Mouse (Mus musculus): Measurements from ENCODE around the gene Tmem145. TPM values are rescaled to one million over a fixed set of nuclear protein-coding genes. Genes with fewer than 3 reads are reported as not detected.
"Not testable (repeated sequence)": the region's sequence is repeated elsewhere in the genome, so short reads cannot be mapped to it uniquely, and the experiment has no call there.

Tmem145 gene
- polyA plus RNA-seq, 1 experiment from 2014 or later = 47.1 TPM

- Histone ChIP-seq H3K36me3 (0 out of 2 replicates have a peak, but pooled peaks cover 6% of the 10 kb centered on the region), H3K9ac (replicated peaks) (peak within 1 kb of the TSS; percentile 89), H3K4me3 (replicated peaks) (peak within 1 kb of the TSS; percentile 73), H3K27me3 (peaks cover 41% of the 10 kb centered on the region), H3K9me3 (no peaks in the 10 kb centered on the region), H3K27ac (peak within 1 kb of the TSS; percentile 88), H3K4me2 (replicated peaks) (peak within 1 kb of the TSS; percentile 95), H3K4me1 (replicated peaks) (peaks cover 50% of the 10 kb centered on the region)
- under 1% methylated on average over 52 of the region's 52 CpGs for WGBS
- ATAC-seq = peak; percentile 99
Observed at GRCm38 (mm10) chr7:25316532-25317445, 10.9 kb downstream of the Tmem145 start, which contains the start of gene Megf8. Megf8 (plus strand) TSS chr7:25317164.

DNA sequence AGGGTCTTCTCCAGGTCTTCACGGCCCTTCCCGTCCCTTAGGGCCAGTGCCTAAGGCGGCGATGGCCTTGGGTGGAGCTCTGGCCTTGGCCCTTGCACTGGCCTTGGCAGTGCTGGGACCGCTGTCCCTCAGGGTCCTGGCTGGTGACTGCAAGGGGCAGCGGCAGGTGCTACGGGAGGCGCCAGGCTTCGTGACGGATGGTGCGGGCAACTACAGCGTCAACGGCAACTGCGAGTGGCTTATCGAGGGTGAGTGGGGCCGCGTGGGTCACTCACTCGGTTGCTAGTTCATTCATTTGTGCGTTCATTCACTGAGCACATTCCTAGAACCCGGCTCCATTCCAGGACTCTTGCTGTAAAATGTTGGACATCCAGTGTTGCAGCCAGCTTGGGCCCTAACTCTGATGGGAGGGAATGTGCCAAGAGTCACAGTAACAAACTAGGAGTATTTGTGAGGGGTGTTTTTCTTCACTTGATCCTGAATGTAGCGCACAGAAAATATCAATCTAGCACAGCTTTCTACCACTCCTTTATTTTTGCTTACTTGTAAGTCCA lies 11.6 kb downstream of the Tmem145 start:
- 0 out of 2 replicates have a peak, but pooled peaks cover 3% of the 10 kb centered on the region for H3K36me3 ChIP-seq
- no peaks in the 10 kb centered on the region for H3K9me3 ChIP-seq
- peak overlapping the region; percentile 95 for H3K4me2 ChIP-seq (replicated peaks)
- H3K4me3 ChIP-seq (replicated peaks) = peak overlapping the region; percentile 73
- no peak for ATAC-seq
- WGBS = 14% methylated on average over 21 of the region's 21 CpGs
- H3K27ac ChIP-seq = peak overlapping the region; percentile 88
- peak overlapping the region; percentile 89 for H3K9ac ChIP-seq (replicated peaks)
- peaks cover 54% of the 10 kb centered on the region for H3K4me1 ChIP-seq (replicated peaks)
- peaks cover 34% of the 10 kb centered on the region for H3K27me3 ChIP-seq

- Histone ChIP-seq H3K27ac (peak overlapping the region; percentile 21; the same call in 1 of the 2 replicates), H3K36me3 (peaks cover 11% of the 10 kb centered on the region; the same call in 1 of the 2 replicates), H3K4me3 (replicated peaks) (no peak overlapping the region), H3K4me2 (replicated peaks) (peak overlapping the region; percentile 16; the same call in 1 of the 2 replicates), H3K27me3 (no peaks in the 10 kb centered on the region), H3K9me3 (no peaks in the 10 kb centered on the region), H3K9ac (replicated peaks) (no peak overlapping the region), H3K4me1 (replicated peaks) (peaks cover 34% of the 10 kb centered on the region)
- WGBS = 4% methylated on average over 6 of the region's 6 CpGs
- no peak for ATAC-seq
Observed at GRCm38 (mm10) chr7:25322058-25322484, 16.2 kb downstream of the Tmem145 start.

GRCm38 (mm10) chr7:25323219-25323618 lies 17.3 kb downstream of the Tmem145 start:
- H3K4me2 ChIP-seq (replicated peaks) = no peak overlapping the region
- 89% methylated on average over 2 of the region's 2 CpGs for WGBS
- no peaks in the 10 kb centered on the region for H3K27me3 ChIP-seq
- peaks cover 21% of the 10 kb centered on the region for H3K36me3 ChIP-seq
- no peak overlapping the region for H3K27ac ChIP-seq
- H3K4me3 ChIP-seq (replicated peaks) = no peak overlapping the region
- H3K9ac ChIP-seq (replicated peaks) = no peak overlapping the region
- no peak for ATAC-seq
- no peaks in the 10 kb centered on the region for H3K9me3 ChIP-seq
- peaks cover 22% of the 10 kb centered on the region for H3K4me1 ChIP-seq (replicated peaks)

GRCm38 (mm10) chr7:25325431-25325830 lies 19.5 kb downstream of the Tmem145 start:
- WGBS = 94% methylated on average over 6 of the region's 6 CpGs
- H3K4me1 ChIP-seq (replicated peaks) = peaks cover 14% of the 10 kb centered on the region
- not testable (repeated sequence) for H3K27me3 ChIP-seq; H3K4me3 ChIP-seq (replicated peaks); H3K4me2 ChIP-seq (replicated peaks); ATAC-seq; H3K9me3 ChIP-seq; H3K9ac ChIP-seq (replicated peaks); H3K27ac ChIP-seq
- peaks cover 34% of the 10 kb centered on the region for H3K36me3 ChIP-seq

DNA sequence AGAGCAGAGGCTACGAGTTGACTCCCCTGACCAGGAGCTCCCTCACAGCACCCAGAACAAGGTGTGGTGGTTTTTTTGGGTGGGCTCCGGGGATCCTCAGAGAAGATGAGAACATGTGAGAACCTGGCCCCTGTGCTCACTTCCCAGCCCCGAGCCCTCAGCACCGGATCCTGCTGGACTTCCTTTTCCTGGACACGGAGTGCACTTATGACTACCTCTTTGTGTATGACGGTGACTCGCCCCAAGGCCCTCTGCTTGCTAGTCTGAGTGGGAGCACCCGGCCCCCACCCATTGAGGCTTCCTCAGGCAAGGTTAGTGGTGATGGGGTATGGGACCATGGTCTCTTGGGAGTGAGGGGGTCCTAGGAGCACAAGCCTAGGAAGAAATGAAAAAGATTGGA lies 20.3 kb downstream of the Tmem145 start:
- Histone ChIP-seq H3K9me3 (no peaks in the 10 kb centered on the region), H3K36me3 (peaks cover 42% of the 10 kb centered on the region), H3K9ac (replicated peaks) (no peak overlapping the region), H3K4me3 (replicated peaks) (no peak overlapping the region), H3K4me1 (replicated peaks) (peaks cover 10% of the 10 kb centered on the region), H3K4me2 (replicated peaks) (no peak overlapping the region), H3K27ac (no peak overlapping the region), H3K27me3 (no peaks in the 10 kb centered on the region)
- 95% methylated on average over 8 of the region's 8 CpGs for WGBS
- ATAC-seq = no peak

- Histone ChIP-seq H3K9ac (replicated peaks) (no peak overlapping the region), H3K36me3 (peaks cover 75% of the 10 kb centered on the region), H3K4me2 (replicated peaks) (no peak overlapping the region), H3K9me3 (no peaks in the 10 kb centered on the region), H3K4me3 (replicated peaks) (no peak overlapping the region), H3K27me3 (no peaks in the 10 kb centered on the region), H3K4me1 (replicated peaks) (0 out of 2 replicates have a peak, but pooled peaks cover 3% of the 10 kb centered on the region), H3K27ac (no peak overlapping the region)
- 41% methylated on average over 16 of the region's 16 CpGs for WGBS
- peak; percentile 76 for ATAC-seq
Observed at GRCm38 (mm10) chr7:25333596-25334307, 27.8 kb downstream of the Tmem145 start.

GRCm38 (mm10) chr7:25334472-25334871 lies 28.6 kb downstream of the Tmem145 start:
- ATAC-seq = peak; percentile 35
- Histone ChIP-seq H3K4me3 (replicated peaks) (no peak overlapping the region), H3K36me3 (peaks cover 75% of the 10 kb centered on the region), H3K27me3 (no peaks in the 10 kb centered on the region), H3K4me1 (replicated peaks) (0 out of 2 replicates have a peak, but pooled peaks cover 3% of the 10 kb centered on the region), H3K9ac (replicated peaks) (no peak overlapping the region), H3K4me2 (replicated peaks) (no peak overlapping the region), H3K9me3 (no peaks in the 10 kb centered on the region), H3K27ac (no peak overlapping the region)
- WGBS = 84% methylated on average over 12 of the region's 12 CpGs

DNA sequence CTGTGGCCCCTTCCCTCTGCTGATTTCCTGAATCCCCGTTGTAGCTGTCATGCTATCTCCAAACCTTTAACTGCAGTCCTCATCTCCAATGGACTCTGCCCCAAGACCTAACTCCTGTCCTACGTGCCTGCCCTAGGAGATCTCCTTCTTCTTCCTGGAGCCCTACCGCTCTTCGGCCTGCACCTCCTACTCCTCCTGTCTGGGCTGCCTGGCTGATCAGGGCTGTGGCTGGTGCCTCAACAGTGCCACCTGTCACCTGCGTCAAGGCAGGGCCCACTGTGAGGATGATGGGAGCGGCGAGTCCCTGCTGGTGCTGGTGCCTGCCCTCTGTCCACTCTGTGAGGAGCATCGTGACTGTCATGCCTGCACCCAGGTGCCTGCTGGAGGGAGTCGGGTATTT lies 33.4 kb downstream of the Tmem145 start:
- ATAC-seq = no peak
- Histone ChIP-seq H3K4me2 (replicated peaks) (no peak overlapping the region), H3K4me3 (replicated peaks) (no peak overlapping the region), H3K9ac (replicated peaks) (no peak overlapping the region), H3K4me1 (replicated peaks) (peaks cover 7% of the 10 kb centered on the region), H3K9me3 (no peaks in the 10 kb centered on the region), H3K27me3 (no peaks in the 10 kb centered on the region), H3K27ac (no peak overlapping the region), H3K36me3 (peaks cover 84% of the 10 kb centered on the region)
- WGBS = 91% methylated on average over 9 of the region's 9 CpGs

DNA sequence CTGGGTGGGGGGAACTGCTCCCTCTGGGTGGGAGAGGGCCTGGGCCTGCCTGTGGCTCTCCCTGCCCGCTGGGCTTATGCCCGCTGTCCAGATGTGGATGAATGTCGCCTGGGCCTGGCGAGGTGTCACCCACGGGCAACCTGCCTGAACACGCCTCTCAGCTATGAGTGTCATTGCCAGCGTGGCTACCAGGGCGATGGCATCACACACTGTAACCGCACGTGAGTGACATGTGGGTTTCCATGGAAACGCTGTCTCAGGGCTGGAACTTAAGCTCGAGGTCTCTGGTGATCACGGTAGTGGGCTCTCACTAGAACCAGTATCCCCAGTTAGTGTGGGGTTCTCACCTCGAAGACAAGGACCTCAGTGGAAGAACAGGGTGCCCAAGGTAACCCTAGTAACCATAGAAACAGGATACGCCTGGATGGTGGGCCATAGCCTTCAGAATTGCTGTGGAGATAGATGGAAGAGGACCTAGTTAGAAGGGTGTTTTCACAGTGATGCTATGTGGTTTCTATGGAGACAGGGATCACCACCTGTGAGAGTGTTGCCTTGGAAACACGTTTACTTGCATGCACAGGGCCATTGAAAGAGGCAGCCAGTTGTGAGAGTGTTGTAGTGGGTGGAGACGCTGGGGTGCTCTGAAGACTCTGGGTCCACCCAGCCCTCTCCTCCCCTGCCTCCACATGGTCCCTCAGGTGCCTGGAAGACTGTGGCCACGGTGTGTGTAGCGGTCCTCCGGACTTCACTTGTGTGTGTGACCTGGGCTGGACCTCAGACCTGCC lies 35.3 kb downstream of the Tmem145 start:
- 69% methylated on average over 19 of the region's 20 CpGs for WGBS
- H3K36me3 ChIP-seq = peaks cover 80% of the 10 kb centered on the region
- H3K9ac ChIP-seq (replicated peaks) = no peak overlapping the region
- H3K4me1 ChIP-seq (replicated peaks) = peaks cover 7% of the 10 kb centered on the region
- no peak overlapping the region for H3K4me3 ChIP-seq (replicated peaks)
- no peak overlapping the region for H3K27ac ChIP-seq
- peak; percentile 65 for ATAC-seq
- H3K4me2 ChIP-seq (replicated peaks) = no peak overlapping the region
- H3K9me3 ChIP-seq = no peaks in the 10 kb centered on the region
- H3K27me3 ChIP-seq = no peaks in the 10 kb centered on the region

GRCm38 (mm10) chr7:25348861-25349260 lies 43.0 kb downstream of the Tmem145 start:
- Histone ChIP-seq H3K9me3 (peaks cover 7% of the 10 kb centered on the region; the same call in 1 of the 2 replicates), H3K9ac (replicated peaks) (no peak overlapping the region), H3K4me3 (replicated peaks) (no peak overlapping the region), H3K4me1 (replicated peaks) (no peaks in the 10 kb centered on the region), H3K27ac (no peak overlapping the region), H3K36me3 (peaks cover 95% of the 10 kb centered on the region), H3K27me3 (no peaks in the 10 kb centered on the region), H3K4me2 (replicated peaks) (no peak overlapping the region)
- no peak for ATAC-seq
- WGBS = 84% methylated on average over 8 of the region's 8 CpGs
